Mouse (Mus musculus) gastrocnemius, adult 8-10 months (tissue): ENCODE data around the gene Teddm1a. TPM values are rescaled to one million over a fixed set of nuclear protein-coding genes. Genes with fewer than 3 reads are reported as not detected.
"Not testable (repeated sequence)": the region's sequence is repeated elsewhere in the genome, so short reads cannot be mapped to it uniquely, and the experiment has no call there.

Experiments used
- DNase-seq, 2 experiments: peaks; one replicate each; pipeline ENCODE4 v3.0.0; 2022; ENCODE audit warnings: low spot score in 2 of 2
- total RNA-seq, 4 experiments: library from RNA; stranded (reverse); gene quantifications; 2 replicates each; pipeline ENCODE4 v1.2.4; 2022

The Teddm1a gene
- total RNA-seq = not detected

DNA sequence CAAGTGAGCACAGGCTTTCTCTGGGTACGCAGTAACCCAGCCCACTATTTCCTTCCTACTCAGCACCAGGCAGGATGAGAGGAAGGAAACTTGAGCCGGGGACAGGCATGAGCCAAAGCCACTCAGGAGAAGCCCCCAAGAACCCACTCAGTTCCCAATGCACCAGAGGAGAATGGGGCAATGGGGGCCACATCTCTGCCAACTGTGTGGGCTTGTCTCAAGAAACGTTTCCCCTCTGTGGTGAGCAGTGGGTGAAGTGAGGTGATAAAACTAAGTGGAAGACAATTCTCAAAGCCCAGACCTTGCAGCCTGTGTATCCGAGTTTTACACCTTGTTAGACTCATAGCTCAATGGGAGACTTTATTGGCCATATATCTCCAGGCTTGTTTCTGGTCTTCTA, at the start of gene Teddm1a:
Gene Teddm1a, plus strand, starts transcription at position 301 of the 400 bp plus-strand sequence.
- DNase-seq = no peak

DNA sequence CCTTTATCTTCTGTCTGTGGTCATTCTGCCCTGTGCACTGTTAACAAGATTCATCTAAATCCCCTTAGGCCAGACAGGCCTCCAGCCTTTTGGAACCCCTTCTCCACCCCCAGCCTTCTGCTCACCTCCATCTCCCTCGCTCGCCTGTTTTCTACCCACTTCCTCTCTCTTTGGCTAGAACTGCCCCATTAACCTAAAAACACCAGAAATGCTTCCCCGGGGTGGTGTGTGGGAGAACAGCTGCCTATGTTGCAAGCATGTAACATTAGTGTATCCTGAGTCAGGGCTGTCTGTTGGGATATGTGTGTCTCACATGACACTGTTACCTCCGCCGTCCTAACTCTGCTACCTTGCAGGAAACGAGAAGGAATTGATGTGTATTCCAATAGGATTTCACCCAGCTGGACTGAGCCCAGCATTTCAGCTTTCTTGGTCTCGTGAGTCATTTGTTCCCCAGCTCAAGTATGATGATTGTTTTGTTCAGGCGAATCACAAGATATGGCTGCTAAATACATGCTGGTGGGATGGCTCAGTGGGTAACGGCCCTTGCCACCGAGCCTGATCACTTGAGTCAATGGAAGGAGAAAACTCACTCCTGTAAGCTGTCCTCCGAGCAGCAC, 49.3 kb upstream of the Teddm1a start:
- DNase-seq = no peak

DNA sequence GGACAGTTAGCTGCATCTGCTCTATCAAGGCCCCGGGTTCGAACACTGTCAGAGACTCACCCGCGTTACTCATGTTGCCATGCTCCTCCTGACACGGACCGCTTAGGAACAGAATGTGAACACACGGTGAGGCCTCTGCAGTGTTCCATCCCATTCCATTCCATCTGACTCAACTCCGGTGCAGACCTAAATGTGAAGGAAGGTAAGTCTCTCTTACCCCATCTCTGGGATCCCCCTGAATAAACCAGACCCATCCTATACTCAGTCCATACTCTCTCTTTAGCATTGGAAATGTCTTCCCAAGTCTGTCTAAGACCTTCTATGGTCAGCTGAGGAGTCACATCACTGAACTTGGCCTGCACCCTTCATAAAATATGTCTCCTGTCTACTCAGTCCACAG, 47.5 kb upstream of the Teddm1a start, which contains the start of gene Rgsl1:
Gene Rgsl1, minus strand, starts transcription at position 101 of the 400 bp plus-strand sequence.
- DNase-seq = no peak

DNA sequence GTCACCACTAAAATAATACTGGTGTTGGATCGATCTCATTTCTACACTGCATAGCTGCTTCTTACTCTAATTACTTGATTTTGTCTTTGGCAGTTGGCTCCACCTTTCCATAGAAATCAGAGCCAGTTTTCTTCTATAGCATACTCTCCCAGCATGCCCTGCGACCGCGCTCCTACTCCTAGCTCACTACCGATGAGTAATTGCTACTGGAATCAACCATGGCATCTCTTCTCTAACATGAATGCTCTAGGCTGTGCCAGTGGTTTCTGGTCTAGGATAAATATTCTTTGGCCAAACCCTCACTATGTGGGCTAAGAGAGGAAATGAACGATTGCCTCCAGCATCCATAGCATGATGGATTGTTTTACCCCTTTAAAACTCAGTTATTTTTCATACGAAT, 45.1 kb upstream of the Teddm1a start:
- no peak for DNase-seq

DNA sequence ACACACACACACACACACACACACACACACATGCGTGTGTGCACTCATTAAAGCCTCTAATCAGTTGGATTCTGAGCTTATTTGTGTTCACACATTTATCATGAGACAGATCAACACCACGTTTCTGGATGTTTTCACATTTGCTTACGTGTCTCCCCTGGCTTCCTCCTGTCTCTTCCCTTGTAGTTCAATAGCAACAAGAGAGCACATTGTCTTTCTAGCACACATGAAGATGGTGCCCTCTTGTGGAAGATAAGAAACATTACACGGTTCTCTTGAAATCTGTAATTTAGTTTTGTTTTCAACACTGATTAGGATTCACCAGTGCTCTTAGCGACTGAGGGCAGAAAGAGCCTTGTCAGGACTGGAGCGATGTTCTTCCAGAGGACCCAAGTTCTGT, 44.7 kb upstream of the Teddm1a start:
- DNase-seq = no peak

DNA sequence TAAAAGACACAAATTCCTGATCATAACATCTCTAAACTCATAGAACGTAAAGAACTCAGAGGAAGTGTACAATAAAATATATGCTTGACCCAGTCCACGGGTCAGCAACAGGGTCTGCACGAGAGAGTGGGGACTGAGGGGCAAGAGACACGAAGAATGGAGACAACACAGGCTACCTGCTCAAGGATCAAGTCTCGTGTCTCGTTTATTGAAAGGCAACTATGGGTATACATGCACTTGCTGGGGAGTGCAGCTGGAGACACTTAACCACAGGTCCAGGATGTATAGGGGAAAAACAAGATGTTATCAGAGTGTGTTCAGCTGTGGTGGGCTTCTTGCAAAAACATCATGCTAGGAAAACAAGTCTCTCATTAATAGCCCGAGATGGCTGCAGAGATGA, 38.8 kb upstream of the Teddm1a start:
- DNase-seq = not testable (repeated sequence)

DNA sequence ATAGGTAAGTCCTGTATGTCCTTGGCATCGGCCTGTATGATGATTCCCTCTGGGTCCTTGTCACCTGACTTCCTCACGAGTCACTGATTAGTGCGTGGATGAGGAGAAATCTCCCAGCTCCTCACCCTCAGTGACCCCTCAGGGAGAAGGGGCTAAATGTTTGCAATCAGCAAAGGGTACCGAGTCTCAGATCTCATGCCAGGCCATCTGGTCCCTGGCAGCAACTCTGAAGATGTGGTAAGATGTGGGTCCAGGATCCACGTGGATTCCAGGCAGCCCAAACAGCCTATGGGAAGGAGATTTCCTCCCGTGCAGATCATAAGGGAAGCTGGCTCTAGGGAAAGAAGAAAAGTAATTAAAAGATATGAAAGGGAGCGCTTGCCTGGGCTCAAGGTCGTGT, 35.6 kb upstream of the Teddm1a start:
- DNase-seq = no peak

DNA sequence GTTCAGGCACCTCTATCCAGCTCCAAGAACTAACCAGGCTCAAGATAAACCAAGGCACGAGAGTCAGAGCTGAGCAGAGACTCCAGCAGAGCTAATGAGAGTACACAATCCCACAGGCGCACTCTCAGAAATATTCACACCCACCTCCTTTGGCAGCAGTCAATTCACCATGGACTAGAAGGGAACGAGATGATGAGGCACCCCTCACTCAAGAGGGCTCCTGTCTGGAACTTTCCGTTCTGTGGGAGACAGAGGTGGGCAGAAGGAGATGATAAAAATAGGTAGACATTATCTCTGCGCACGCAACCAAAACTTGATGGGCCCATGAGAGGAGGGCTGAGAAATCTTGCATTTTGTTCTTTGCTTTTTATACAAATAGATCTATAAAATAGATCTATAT, 17.5 kb upstream of the Teddm1a start, which contains the start of gene Teddm1b:
Gene Teddm1b, plus strand, starts transcription at position 301 of the 400 bp plus-strand sequence.
- no peak for DNase-seq

DNA sequence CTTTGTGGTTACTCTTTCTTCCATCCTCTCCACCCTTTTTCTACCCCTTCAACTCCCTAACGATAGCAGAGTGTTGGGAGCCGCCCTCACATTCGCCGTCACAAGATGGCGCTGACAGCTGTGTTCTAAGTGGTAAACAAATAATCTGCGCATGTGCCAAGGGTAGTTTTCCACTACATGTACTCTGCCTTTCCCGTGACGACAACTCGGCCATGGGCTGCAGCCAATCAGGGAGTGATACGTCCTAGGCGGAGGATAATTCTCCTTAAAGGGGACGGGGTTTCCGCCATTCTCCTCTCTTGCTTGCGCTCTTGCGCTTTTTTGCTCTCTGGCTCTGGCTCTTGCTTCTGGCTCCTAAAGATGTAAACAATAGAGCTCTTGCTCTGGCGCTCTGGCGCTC, 11.2 kb upstream of the Teddm1a start:
- DNase-seq = not testable (repeated sequence)

DNA sequence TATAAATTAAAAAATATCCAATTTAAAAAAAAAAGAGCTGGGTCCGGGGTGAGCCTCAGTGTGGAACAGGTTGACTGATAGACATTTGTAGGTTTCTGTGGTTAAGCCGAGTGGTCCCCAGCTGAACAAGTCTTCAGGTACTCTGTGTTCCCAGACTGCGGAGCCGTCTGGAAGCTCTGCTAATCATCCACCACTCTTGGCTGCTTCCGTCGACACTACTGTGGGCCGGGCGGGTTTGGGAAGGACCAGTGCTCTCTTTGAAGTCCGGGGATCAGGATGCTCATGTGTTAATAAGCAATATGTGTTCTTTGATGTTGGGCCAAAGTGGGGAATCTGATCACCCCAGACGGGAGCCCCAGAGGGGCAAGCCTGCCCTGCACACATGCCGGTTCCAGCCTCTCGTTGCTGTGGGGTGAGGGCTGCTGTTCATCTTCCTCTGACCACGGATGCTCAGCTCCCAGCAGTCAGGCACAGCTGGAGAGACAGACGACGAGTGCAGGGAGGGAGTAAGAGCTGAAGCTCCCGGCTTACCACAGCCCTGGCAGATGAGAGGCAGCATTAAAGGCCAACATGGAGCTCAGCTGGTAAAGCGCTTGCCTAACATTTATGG, 5.4 kb upstream of the Teddm1a start:
- no peak for DNase-seq

DNA sequence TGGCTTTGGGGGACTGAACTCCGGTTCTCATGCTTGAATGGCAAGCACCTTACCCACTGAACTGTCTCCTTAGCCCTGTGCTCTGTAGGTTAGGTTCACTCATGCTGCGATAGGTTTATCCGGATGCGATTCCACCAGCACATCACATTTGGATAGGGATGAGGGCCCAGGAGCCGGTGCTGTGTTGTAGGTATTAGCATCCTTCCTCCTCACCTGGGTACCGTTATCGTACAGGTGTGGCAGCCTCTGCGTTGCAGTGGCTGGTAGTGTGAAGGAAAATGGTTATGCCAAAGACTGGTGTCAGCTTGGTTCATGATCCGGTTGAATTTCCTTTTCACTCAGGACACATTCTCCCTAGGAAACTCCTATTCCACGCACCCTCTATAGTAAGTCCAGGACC, 1.4 kb upstream of the Teddm1a start:
- DNase-seq = no peak

DNA sequence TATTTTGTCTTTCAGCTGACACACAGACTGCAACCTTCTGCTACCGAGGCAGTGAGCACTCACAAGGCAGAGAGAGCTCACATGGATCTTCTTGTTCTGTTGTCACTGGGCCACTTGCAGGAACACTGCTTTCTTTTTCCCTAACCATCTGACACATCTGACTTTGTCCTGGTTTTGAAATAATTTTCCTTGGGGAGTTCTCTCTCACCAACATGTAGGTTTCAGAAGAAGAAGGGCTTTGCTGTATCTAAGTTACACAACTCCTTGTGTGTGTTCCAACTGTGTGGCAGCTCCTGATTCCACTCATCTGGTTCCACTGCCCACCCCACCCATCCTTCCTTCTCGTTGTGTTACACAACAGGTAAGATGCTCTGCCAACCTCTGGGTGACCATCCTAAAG, 2.2 kb downstream of the Teddm1a start:
- DNase-seq = no peak

DNA sequence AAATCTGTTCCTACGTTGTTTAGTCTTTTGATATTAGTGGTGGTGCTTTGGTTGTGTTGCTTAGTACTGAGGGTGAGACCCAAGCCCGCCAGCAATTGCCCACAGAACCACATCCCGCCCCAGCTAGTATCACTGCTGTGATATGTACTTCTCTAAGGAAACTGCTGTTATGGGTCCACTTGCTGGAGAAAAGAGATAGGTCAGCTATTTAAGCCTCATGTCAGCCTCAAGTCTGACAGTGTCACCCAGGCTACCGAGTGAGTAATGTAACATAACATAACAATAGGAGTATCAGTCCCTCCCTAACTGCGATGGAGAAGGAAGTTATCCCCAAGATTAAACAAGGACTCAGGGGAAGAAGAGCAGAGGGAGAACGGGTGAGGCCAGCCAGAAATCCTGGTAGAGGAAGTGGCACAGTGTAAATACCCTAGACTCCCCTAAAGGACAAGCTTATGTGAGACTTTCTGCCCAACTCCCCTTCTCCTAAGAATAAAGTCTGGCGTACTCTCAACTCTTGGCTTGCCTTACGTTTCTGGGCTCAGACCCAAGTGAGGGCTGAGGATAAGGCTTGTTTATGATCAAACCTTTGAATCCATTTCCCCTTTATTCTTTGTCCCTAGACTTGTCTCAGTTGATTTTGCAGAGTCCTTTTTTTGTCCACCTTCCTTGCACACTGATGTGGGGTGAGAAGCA, 2.8 kb downstream of the Teddm1a start:
- no peak for DNase-seq

DNA sequence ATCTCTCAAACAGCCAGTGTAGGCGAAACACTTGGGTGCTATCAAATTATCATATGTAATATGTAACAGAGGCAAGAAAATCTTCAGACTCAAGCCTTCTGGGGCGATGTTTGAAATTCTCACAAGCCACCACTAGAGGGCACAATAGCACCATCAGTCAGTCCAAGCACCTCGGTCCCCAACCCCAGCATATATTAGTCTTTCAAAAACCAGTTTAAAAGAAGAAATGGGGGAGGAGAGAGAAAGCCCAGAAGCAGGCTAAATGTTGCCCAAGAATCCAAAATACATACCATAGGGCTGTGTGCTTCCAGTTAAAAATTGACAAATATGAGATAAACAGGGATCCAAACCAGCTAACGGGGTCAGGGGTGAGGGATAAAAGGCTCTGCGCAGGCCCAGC, 3.4 kb downstream of the Teddm1a start:
- DNase-seq = peak; percentile 47 to 49

DNA sequence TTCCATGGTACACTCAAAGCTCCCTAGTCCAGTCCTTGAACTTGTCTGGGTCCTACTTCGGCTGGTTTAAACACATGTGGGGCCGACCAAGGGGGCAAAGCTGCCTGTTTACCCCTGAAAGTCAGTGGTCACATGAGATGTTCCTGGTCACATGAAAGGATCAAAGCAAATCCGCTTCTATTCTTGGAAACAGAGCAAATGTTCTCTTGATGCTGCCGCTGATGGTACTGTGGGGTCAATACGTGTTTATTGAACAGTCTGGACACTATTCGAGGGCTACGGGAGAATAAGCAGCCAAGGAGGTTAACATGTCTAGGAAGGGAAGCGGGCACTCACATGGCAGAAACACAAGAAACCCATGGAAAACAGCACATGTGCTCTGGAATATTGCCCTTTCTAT, 5.7 kb downstream of the Teddm1a start:
- no peak for DNase-seq

DNA sequence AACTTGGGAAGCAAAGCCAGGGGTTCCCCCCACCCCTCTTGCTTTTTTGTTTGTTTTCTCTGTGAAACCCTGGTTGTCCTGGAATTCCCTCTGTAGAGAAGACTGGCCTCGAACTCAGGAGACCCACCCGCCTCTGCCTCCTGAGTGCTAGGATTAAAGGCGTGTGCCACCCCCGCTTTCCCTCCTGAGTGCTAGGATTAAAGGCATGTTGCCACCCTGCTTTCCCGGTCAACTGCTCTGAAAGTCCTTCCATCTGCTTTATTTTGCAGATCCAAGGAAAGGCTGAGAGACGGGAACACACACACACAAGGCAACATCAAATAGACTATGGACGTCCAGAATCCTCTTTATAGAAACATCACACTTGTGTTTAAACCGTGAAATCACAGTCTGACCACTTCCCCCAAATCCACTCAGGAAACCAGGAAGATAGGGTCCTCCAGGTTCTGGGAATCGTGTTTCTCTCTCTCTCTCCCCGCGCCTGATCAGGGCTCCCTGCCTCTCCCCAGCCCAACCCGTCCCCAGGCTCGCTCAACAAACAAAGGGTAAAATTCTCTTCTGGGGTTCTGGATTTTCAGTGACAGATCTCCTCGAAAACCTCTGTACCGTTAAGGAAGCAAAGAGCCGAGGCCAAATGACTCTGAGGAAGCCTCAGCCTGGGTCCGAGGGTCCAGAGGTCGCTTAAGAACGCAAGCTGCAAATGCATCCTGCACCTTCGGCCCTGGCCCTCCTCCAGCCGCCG, 7.6 kb downstream of the Teddm1a start:
- DNase-seq = no peak

DNA sequence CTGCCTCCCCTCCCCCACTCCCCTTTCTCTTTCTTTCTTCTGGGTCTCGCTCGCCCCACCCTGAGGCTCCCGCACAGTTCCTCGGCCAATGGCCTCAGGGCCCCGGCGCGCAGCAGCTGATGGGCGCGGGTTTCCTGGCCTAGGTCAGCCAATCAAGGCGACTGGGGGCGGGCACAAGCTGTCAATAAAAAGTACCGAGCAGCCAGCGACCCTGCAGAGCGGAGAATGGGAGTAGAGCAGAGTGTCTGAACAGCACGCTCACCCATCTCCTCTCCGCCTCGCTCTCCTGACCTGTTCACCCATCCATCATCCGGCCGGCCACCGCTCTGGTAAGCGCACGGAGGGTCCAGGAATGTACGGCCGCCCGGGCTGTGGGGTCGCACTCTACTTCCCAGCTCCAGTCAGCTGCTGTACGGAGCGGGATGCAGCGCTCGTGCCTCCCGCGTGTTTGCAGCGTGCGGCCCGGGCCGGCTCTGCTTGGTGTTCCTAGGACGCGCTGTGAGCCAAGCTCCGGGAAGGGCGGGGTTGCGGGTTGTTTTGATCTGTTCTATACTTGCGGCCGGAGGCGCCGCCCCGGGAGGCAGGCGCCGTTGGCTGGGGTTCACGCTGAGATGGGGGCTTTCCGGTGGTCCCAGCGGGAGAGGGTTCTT, 8.3 kb downstream of the Teddm1a start, which contains the start of the genes Glul and Teddm2:
Gene Glul, plus strand, starts transcription at position 214 of the 650 bp plus-strand sequence.
Gene Teddm2, minus strand, starts transcription at position 498 of the 650 bp plus-strand sequence.
- peak; percentile 94 to 95 for DNase-seq

DNA sequence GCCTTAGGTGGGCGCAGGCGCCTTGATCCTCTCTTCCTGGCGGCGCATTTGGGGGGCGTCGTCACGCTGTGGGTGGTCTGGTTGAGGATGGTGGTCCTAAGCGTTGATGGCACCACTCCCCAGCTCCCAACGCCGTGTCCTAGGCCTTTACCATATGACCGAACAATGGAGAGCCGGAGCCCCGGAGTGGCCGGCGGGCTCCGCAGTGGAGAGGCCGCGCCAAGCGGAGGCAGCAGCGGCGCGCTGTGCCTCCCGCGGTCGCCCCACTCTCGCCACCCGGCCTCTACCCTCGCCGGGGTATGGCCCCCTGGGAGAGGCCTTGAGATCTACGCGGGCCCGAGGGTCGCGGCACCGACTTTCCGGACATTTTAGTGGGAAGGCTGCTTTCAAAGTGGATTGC, 8.8 kb downstream of the Teddm1a start:
- DNase-seq = no peak

DNA sequence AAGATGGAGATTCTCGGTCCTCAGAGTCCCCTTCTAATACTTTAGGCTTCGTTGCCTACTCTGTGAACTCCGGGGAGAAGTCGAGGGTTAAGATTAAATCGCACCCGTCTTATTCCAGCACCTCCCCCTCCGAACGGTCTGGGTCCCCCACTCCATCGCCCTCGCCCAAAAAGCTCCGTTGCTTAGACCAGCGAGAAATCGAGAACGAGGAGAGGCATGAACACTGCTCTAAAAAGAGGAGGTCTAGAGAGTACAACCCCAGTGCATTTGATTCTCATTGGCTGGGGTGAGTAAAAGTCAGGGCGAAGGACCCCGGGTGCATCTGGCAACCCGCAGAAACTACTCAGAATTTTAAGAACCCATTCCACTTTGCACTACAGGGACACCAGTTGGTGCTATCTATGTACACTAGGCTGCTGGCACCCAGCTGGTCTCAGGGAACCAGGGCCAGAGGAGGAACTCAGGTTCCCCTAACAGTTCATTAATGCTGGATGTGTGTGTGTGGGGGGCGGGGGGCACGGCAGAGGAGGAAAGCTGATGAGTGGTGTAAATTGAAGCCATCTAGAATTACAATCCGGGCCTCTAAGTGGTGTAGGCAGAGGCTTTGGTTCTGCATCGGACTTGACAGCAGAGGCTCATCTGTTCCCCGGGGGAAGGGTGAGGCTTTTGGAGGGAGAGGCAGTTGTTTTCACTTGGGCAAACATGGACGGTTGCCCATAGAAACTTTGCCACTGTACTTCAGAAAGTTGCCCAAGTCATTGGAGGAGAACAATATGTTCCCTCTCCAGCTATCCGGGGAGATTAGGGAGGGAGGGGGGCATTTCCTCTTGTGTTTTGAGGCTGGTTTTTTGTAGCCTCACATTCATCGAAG, 9.6 kb downstream of the Teddm1a start:
- DNase-seq = peak; percentile 69 to 74

DNA sequence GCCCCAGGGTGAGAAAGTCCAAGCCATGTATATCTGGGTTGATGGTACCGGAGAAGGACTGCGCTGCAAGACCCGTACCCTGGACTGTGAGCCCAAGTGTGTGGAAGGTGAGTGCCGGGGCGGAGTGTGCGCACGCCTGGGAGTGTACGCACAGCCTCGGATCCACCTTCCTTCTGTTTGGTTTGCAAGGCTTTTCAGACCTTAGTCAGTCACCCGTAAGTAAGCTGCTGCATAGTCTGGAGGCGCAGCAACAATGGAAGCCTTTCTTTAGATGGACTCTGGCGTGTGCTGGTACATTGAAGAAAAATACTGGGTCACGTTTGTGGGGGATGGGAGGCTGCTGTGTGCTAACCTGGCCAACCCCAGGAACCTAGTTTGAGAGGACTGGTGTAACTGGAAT, 11.5 kb downstream of the Teddm1a start:
- DNase-seq = no peak
